Mouse (Mus musculus): ENCODE measurements at regions not wholly inside any gene's neighbourhood (a gene's known extent, or its start where the extent isn't known, plus 50 kb on each side); places are given as distances from the start of the nearest gene placed in this dataset.

DNA sequence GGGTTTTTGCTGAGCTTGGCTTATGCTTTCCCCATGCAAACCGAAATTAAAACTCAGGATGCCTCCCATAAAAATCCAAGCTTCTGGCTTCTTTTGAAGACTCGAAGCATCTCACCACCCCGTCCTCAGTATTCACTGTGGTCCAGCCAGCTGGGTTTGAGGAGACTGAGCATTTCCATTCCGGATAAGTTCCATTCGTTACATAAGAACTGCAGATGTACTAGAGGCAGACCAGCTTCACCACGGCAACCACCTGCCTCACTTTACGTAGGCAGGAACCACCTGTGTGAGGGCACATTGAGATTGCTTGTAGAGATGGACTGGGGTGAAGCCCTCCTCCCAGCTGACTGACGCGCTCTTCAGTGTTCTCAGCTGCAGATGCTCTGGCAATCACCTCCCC, 199.9 kb upstream of the Fbxl7 start:
- TF ChIP-seq CTCF (IDR thresholded peaks at IDR 0.05; ENCODE audit: low read depth, low read length) = no peak
- TF ChIP-seq GATA1 (IDR thresholded peaks at IDR 0.05; ENCODE audit: borderline replicate concordance, low read length) = no peak
- no peak for TF ChIP-seq POLR2AphosphoS5 (IDR thresholded peaks at IDR 0.05; ENCODE audit: insufficient replicate concordance, low read depth, low read length)

Data from G1E (cell line).